Mouse (Mus musculus) adrenal gland, adult 10 weeks (tissue): ENCODE data around the gene Setdb2. TPM values are rescaled to one million over a fixed set of nuclear protein-coding genes. Genes with fewer than 3 reads are reported as not detected.

Source experiments
- polyA plus RNA-seq: library from polyadenylated mRNA; stranded (reverse); fragments of 350-450 nt; fragmentation: Illumina TruSeq; extraction: RNeasy Lipid Tissue Mini Kit (QIAGEN cat#74804); gene quantifications from one replicate; pipeline ENCODE4 v1.2.3, GENCODE M21; 2014; ENCODE audit warnings: low read depth, low replicate concordance

The Setdb2 gene
- polyA plus RNA-seq = 14.2 TPM

DNA sequence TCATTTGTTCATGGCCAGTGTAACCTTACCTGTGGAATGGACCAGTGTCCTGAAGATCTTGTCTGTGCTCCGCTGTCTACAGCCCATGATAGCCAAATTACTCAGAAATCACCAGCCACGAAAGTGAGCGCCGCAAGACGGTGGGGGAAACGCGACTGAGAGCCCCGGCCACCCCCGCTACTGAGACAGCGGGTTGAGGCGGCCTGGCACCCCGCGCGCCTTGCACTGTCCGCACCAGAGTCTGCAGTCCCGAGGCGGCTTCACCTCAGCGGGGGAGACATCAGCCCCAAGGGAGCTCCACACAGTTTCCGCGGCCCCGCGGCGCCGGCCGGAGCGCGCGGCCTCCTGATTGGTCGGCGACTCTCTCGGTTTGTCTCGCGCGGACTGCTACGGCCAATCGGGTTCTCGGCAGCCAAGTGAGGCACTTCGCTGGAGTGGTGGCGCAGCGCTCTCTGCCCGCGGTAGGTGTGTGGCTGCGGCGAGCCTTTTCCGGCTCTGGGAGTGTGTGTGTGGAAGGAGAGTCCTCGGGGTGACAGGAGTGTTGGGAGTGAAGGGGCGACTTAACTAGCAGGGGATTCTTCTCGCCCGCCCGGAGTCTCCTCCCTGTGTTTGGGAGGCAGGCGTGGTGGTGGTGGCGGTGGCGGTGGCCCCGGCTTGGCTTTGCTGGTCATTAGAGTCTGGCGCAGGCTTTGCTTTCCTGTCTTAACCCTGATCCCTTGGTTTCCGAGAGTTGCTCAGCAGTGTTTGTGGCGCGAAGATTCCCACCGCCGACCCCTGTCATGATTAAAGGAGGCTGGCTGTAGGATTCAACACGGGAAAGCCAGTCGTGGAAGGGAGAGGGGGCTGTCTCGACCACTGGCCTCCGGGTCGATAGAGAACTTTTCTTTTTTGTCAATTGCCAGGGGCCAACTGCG lies at the start of gene Setdb2, which contains the start of gene Cab39l:
Setdb2 (minus strand) TSS at position 327 of the 914 bp plus-strand sequence.
Cab39l (plus strand) TSS at position 415 of the 914 bp plus-strand sequence.

DNA sequence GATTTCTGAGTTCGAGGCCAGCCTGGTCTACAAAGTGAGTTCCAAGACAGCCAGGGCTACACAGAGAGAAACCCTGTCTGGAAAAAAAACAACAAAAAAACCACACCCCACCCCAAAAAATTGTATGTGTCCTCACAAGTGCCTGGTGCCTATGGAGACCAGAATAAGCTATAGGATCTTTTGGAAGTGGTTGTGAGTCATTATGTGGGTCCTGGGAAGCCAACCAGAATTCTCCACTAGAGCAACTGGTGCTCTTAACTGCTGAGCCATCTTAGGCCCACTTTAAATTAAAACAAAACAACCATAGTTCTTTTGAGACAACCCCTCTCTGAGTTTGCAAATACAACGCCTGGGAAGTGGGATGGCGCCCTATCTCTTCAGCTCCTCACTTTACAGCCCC lies 45.4 kb downstream of the Setdb2 start, which contains the start of gene Phf11c:
Phf11c (minus strand) TSS at position 101 of the 400 bp plus-strand sequence.

DNA sequence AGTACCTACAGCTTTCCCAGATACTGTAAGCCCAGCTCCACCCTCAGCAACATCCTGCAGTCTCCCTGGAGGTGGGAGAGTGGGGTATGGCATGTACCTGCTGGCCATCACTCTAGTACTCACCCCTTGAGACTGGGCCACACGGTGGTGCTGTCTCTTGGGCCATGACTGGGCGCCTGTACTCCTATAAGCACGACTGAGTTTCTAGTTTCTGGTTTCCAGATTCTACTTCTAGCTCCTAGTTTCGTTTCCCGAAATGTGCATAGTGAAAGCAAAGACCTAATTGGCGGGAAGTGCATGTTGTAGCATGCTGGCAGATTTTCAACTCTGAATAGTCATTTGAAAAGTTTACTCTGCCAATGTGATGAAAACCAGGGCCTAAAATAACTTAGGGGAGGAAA lies 75.4 kb downstream of the Setdb2 start, which contains the start of gene Phf11d:
Phf11d (minus strand) TSS at position 227 of the 401 bp plus-strand sequence.

Other genes starting within 250 kb of the Setdb2 start
- gene Rcbtb1, start 239.7 kb downstream of the Setdb2 start, polyA plus RNA-seq = 65.4 TPM
- not detected for gene Gm6904, start 180.7 kb downstream of the Setdb2 start, polyA plus RNA-seq
- 0.76 TPM for gene Phf11a, start 143.4 kb downstream of the Setdb2 start, polyA plus RNA-seq
- gene Phf11b, start 99.5 kb downstream of the Setdb2 start, polyA plus RNA-seq = 12.0 TPM
- gene Phf11d, start 75.4 kb downstream of the Setdb2 start, polyA plus RNA-seq = 19.5 TPM
- 1.2 TPM for gene Phf11c, start 45.5 kb downstream of the Setdb2 start, polyA plus RNA-seq
- gene Cab39l, start 88 bp upstream of the Setdb2 start, polyA plus RNA-seq = 119 TPM
- 121 TPM for gene Cdadc1, start 157.1 kb upstream of the Setdb2 start, polyA plus RNA-seq
- 4.0 TPM for gene Shisa2, start 184.4 kb upstream of the Setdb2 start, polyA plus RNA-seq